Mouse (Mus musculus): ENCODE results near the gene Ifngr1. TPM values are rescaled to one million over a fixed set of nuclear protein-coding genes. Genes with fewer than 3 reads are reported as not detected.

The Ifngr1 gene
- polyA plus RNA-seq, 1 experiment from 2014 or later, result 75.3 TPM

- WGBS, result 39% methylated on average over 7 of the region's 7 CpGs
- peaks cover 8% of the 10 kb centered on the region for H3K4me1 ChIP-seq (ENCODE audit: control insufficient read depth, insufficient read depth, low read length)
- H3K4me2 ChIP-seq (ENCODE audit: low read depth, low read length), result no peak overlapping the region
- no peak overlapping the region for H3K4me3 ChIP-seq (replicated peaks; ENCODE audit: low read length)
- 0 out of 2 replicates have a peak overlapping the region, but pooled peaks have one; percentile 36 for H3K9ac ChIP-seq (ENCODE audit: low read length)
- H3K27ac ChIP-seq (ENCODE audit: low read length), result peak overlapping the region; percentile 55
- H3K36me3 ChIP-seq (ENCODE audit: control insufficient read depth, insufficient read depth, low read length), result no peaks in the 10 kb centered on the region; the same call in 1 of the 2 replicates
- no peaks in the 10 kb centered on the region for H3K27me3 ChIP-seq (ENCODE audit: control insufficient read depth, insufficient read depth, low read length)
- ATAC-seq (ENCODE audit: insufficient read depth, low FRiP score), result no peak
- H3K9me3 ChIP-seq (replicated peaks; ENCODE audit: control insufficient read depth, low read length), result no peaks in the 10 kb centered on the region
Measured at GRCm38 (mm10) chr10:19613111-19613753, 21.5 kb downstream of the Ifngr1 start.

GRCm38 (mm10) chr10:19619736-19620135, 28.0 kb downstream of the Ifngr1 start:
- WGBS, result 65% methylated on average over 5 of the region's 5 CpGs
- no peak for ATAC-seq (ENCODE audit: insufficient read depth, low FRiP score)
- Histone ChIP-seq H3K4me2 (ENCODE audit: low read depth, low read length) (no peak overlapping the region), H3K4me1 (ENCODE audit: control insufficient read depth, insufficient read depth, low read length) (no peaks in the 10 kb centered on the region), H3K36me3 (ENCODE audit: control insufficient read depth, insufficient read depth, low read length) (no peaks in the 10 kb centered on the region), H3K4me3 (replicated peaks; ENCODE audit: low read length) (no peak overlapping the region), H3K9me3 (replicated peaks; ENCODE audit: control insufficient read depth, low read length) (no peaks in the 10 kb centered on the region), H3K27ac (ENCODE audit: low read length) (no peak overlapping the region), H3K27me3 (ENCODE audit: control insufficient read depth, insufficient read depth, low read length) (no peaks in the 10 kb centered on the region), H3K9ac (ENCODE audit: low read length) (no peak overlapping the region)

- ATAC-seq (ENCODE audit: insufficient read depth, low FRiP score), result no peak
- no peak within 1 kb of the TSS for H3K4me3 ChIP-seq (replicated peaks; ENCODE audit: low read length)
- no peaks in the 10 kb centered on the region for H3K9me3 ChIP-seq (replicated peaks; ENCODE audit: control insufficient read depth, low read length)
- whole genome bisulfite sequencing, result 85% methylated on average over 2 of the region's 2 CpGs
- H3K27me3 ChIP-seq (ENCODE audit: control insufficient read depth, insufficient read depth, low read length), result no peaks in the 10 kb centered on the region
- no peak within 1 kb of the TSS for H3K27ac ChIP-seq (ENCODE audit: low read length)
- H3K9ac ChIP-seq (ENCODE audit: low read length), result no peak within 1 kb of the TSS
- no peaks in the 10 kb centered on the region for H3K36me3 ChIP-seq (ENCODE audit: control insufficient read depth, insufficient read depth, low read length)
- H3K4me2 ChIP-seq (ENCODE audit: low read depth, low read length), result no peak within 1 kb of the TSS
- H3K4me1 ChIP-seq (ENCODE audit: control insufficient read depth, insufficient read depth, low read length), result no peaks in the 10 kb centered on the region
Measured at GRCm38 (mm10) chr10:19621408-19622048, 29.8 kb downstream of the Ifngr1 start, which contains the start of gene Il22ra2. Gene Il22ra2 (plus strand): TSS chr10:19621998.

DNA sequence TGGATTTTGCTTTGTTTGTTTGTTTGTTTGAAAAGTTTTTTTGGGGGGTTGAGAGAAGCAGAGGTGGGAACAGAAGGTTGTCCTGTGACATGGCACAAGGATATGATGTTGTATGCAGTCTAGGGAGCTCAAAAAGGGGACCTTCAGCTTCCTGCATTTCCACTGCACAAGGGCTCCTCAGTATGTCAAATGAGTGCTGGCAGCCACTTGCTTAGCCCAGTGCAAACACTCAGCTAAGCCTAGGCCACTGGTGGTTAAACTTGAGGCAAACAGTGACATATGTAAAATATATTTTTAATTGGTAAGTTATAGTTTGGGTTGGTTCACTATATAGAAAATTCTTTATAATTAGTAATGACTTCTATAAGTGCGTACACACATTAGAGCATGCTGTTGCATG, 32.9 kb downstream of the Ifngr1 start:
- no peaks in the 10 kb centered on the region for H3K36me3 ChIP-seq (ENCODE audit: control insufficient read depth, insufficient read depth, low read length)
- ATAC-seq (ENCODE audit: insufficient read depth, low FRiP score), result no peak
- no peak overlapping the region for H3K4me2 ChIP-seq (ENCODE audit: low read depth, low read length)
- H3K4me3 ChIP-seq (replicated peaks; ENCODE audit: low read length), result no peak overlapping the region
- H3K4me1 ChIP-seq (ENCODE audit: control insufficient read depth, insufficient read depth, low read length), result no peaks in the 10 kb centered on the region
- no peak overlapping the region for H3K27ac ChIP-seq (ENCODE audit: low read length)
- no peaks in the 10 kb centered on the region for H3K9me3 ChIP-seq (replicated peaks; ENCODE audit: control insufficient read depth, low read length)
- 79% methylated on average over 1 of the region's 1 CpGs for WGBS
- no peak overlapping the region for H3K9ac ChIP-seq (ENCODE audit: low read length)
- no peaks in the 10 kb centered on the region for H3K27me3 ChIP-seq (ENCODE audit: control insufficient read depth, insufficient read depth, low read length)

- no peaks in the 10 kb centered on the region for H3K27me3 ChIP-seq (ENCODE audit: control insufficient read depth, insufficient read depth, low read length)
- no peak overlapping the region for H3K27ac ChIP-seq (ENCODE audit: low read length)
- no peaks in the 10 kb centered on the region for H3K36me3 ChIP-seq (ENCODE audit: control insufficient read depth, insufficient read depth, low read length)
- no peak overlapping the region for H3K4me2 ChIP-seq (ENCODE audit: low read depth, low read length)
- no peaks in the 10 kb centered on the region for H3K9me3 ChIP-seq (replicated peaks; ENCODE audit: control insufficient read depth, low read length)
- H3K9ac ChIP-seq (ENCODE audit: low read length), result no peak overlapping the region
- 70% methylated on average over 2 of the region's 2 CpGs for WGBS
- H3K4me3 ChIP-seq (replicated peaks; ENCODE audit: low read length), result no peak overlapping the region
- H3K4me1 ChIP-seq (ENCODE audit: control insufficient read depth, insufficient read depth, low read length), result no peaks in the 10 kb centered on the region
- no peak for ATAC-seq (ENCODE audit: insufficient read depth, low FRiP score)
Measured at GRCm38 (mm10) chr10:19627342-19627741, 35.6 kb downstream of the Ifngr1 start.

- WGBS, result 75% methylated on average over 4 of the region's 4 CpGs
- Histone ChIP-seq H3K27ac (ENCODE audit: low read length) (no peak overlapping the region), H3K4me1 (ENCODE audit: control insufficient read depth, insufficient read depth, low read length) (no peaks in the 10 kb centered on the region), H3K4me3 (replicated peaks; ENCODE audit: low read length) (no peak overlapping the region), H3K4me2 (ENCODE audit: low read depth, low read length) (no peak overlapping the region), H3K9me3 (replicated peaks; ENCODE audit: control insufficient read depth, low read length) (no peaks in the 10 kb centered on the region), H3K9ac (ENCODE audit: low read length) (no peak overlapping the region), H3K36me3 (ENCODE audit: control insufficient read depth, insufficient read depth, low read length) (no peaks in the 10 kb centered on the region), H3K27me3 (ENCODE audit: control insufficient read depth, insufficient read depth, low read length) (no peaks in the 10 kb centered on the region)
- no peak for ATAC-seq (ENCODE audit: insufficient read depth, low FRiP score)
Measured at GRCm38 (mm10) chr10:19627748-19628147, 36.0 kb downstream of the Ifngr1 start.

- 34% methylated on average over 13 of the region's 13 CpGs for WGBS
- ATAC-seq (ENCODE audit: insufficient read depth, low FRiP score), result 0 out of 2 replicates have a peak, but pooled peaks have one; percentile 21
- H3K4me2 ChIP-seq (ENCODE audit: low read depth, low read length), result no peak overlapping the region
Measured at GRCm38 (mm10) chr10:19631616-19632195, 40.0 kb downstream of the Ifngr1 start.

DNA sequence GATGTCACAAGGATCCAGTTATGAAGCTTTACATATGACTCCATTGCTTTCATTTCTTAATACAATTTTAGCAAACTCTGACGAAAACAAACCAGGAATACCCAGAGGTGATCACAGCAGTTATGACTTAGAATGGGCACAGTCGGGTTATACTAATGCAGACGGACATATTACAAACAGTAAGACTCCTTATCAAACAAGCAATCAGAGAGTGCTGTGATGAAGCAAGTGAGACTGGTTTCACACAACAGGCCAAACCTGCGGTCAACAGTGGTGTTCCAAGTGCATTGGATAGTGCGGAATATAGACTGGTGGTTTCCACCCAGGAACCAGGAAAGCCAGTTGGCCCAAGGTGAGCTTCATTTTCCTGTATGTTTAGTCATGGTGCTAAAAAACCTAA, 47.1 kb downstream of the Ifngr1 start:
- 85% methylated on average over 5 of the region's 5 CpGs for WGBS
- ATAC-seq (ENCODE audit: insufficient read depth, low FRiP score), result no peak
- Histone ChIP-seq H3K9me3 (replicated peaks; ENCODE audit: control insufficient read depth, low read length) (no peaks in the 10 kb centered on the region), H3K27ac (ENCODE audit: low read length) (no peak overlapping the region), H3K4me3 (replicated peaks; ENCODE audit: low read length) (no peak overlapping the region), H3K4me2 (ENCODE audit: low read depth, low read length) (no peak overlapping the region), H3K9ac (ENCODE audit: low read length) (no peak overlapping the region), H3K36me3 (ENCODE audit: control insufficient read depth, insufficient read depth, low read length) (no peaks in the 10 kb centered on the region), H3K27me3 (ENCODE audit: control insufficient read depth, insufficient read depth, low read length) (no peaks in the 10 kb centered on the region), H3K4me1 (ENCODE audit: control insufficient read depth, insufficient read depth, low read length) (no peaks in the 10 kb centered on the region)

More at GRCm38 (mm10) chr10:19631616-19632195, 40.0 kb downstream of the Ifngr1 start:
- Histone ChIP-seq H3K4me1 (ENCODE audit: control insufficient read depth, insufficient read depth, low read length) (no peaks in the 10 kb centered on the region), H3K27me3 (ENCODE audit: control insufficient read depth, insufficient read depth, low read length) (no peaks in the 10 kb centered on the region), H3K9ac (ENCODE audit: low read length) (no peak overlapping the region), H3K4me3 (replicated peaks; ENCODE audit: low read length) (no peak overlapping the region), H3K9me3 (replicated peaks; ENCODE audit: control insufficient read depth, low read length) (no peaks in the 10 kb centered on the region), H3K27ac (ENCODE audit: low read length) (no peak overlapping the region), H3K36me3 (ENCODE audit: control insufficient read depth, insufficient read depth, low read length) (no peaks in the 10 kb centered on the region)

GRCm38 (mm10) chr10:19639630-19640029, 47.9 kb downstream of the Ifngr1 start:
- Histone ChIP-seq H3K4me3 (replicated peaks; ENCODE audit: low read length) (no peak overlapping the region), H3K4me1 (ENCODE audit: control insufficient read depth, insufficient read depth, low read length) (no peaks in the 10 kb centered on the region), H3K27ac (ENCODE audit: low read length) (no peak overlapping the region), H3K27me3 (ENCODE audit: control insufficient read depth, insufficient read depth, low read length) (no peaks in the 10 kb centered on the region), H3K4me2 (ENCODE audit: low read depth, low read length) (no peak overlapping the region), H3K36me3 (ENCODE audit: control insufficient read depth, insufficient read depth, low read length) (no peaks in the 10 kb centered on the region), H3K9ac (ENCODE audit: low read length) (no peak overlapping the region), H3K9me3 (replicated peaks; ENCODE audit: control insufficient read depth, low read length) (no peaks in the 10 kb centered on the region)
- 89% methylated on average over 1 of the region's 1 CpGs for WGBS
- no peak for ATAC-seq (ENCODE audit: insufficient read depth, low FRiP score)
